Mouse (Mus musculus) left cerebral cortex, adult 2 months (tissue): Measurements from ENCODE around the gene Sh3bp5. TPM values are rescaled to one million over a fixed set of nuclear protein-coding genes. Genes with fewer than 3 reads are reported as not detected.
A peak's percentile ranks its signal among the peaks of the same experiment; 100 is the strongest.

Experiments used
- DNase-seq, 2 experiments: peaks; one replicate each; pipeline ENCODE4 v3.0.0; 2021 to 2022; ENCODE audit warnings: low spot score in 2 of 2, mixed read lengths in 1 of 2; ENCODE audit errors: extremely low spot score in 1 of 2
- H3K27ac ChIP-seq: fragments of 200-600 bp; 2 replicates; pipeline ENCODE4 v1.8.1; 2022
- H3K4me3 ChIP-seq: fragments of 200-600 bp; 2 replicates; pipeline ENCODE4 v1.8.1; 2022
- CTCF ChIP-seq: fragments of 200-600 bp; IDR thresholded peaks from 2 replicates; pipeline ENCODE4 v1.8.1; 2022; ENCODE audit warnings: antibody characterized with exemption, mild to moderate bottlenecking, moderate library complexity
- intact Hi-C: fragments of 180-260 bp; cut with DNase I; formaldehyde crosslinking; loops from one replicate; pipeline ENCODE4 v1.15.1; 2025
- total RNA-seq, 2 experiments: library from RNA; stranded (reverse); gene quantifications; 2 replicates each; pipeline ENCODE4 v1.2.3; 2021

Gene Sh3bp5
- total RNA-seq, 2 experiments from 2014 or later, result 63.5 to 65.4 TPM

- no peak for DNase-seq
- Histone ChIP-seq H3K4me3 (no peak overlapping the region), H3K27ac (peak overlapping the region; percentile 67)
- intact Hi-C loops, result no loop called here
- TF ChIP-seq CTCF, result no peak
Observed at GRCm38 (mm10) chr14:31388086-31388872, 47.6 kb downstream of the Sh3bp5 start.

GRCm38 (mm10) chr14:31387301-31387981, 48.4 kb downstream of the Sh3bp5 start:
- Histone ChIP-seq H3K4me3 (no peak overlapping the region), H3K27ac (peak overlapping the region; percentile 67)
- no peak for DNase-seq
- TF ChIP-seq CTCF, result no peak
- intact Hi-C loops, result loop anchor here (2.0 kb wide), 1 partner anchor 77 kb away; no protein-coding TSS in a partner anchor

- peak; percentile 68 to 71 for DNase-seq
- intact Hi-C loops, result loop anchor here (1.0 to 2.0 kb wide), 3 partner anchors 49 to 87 kb away; no protein-coding TSS in a partner anchor
- Histone ChIP-seq H3K4me3 (no peak overlapping the region), H3K27ac (peak overlapping the region; percentile 83)
- TF ChIP-seq CTCF, result peak; percentile 86
Observed at GRCm38 (mm10) chr14:31385977-31386697, 49.7 kb downstream of the Sh3bp5 start.

- Histone ChIP-seq H3K27ac (peak overlapping the region; percentile 83), H3K4me3 (no peak overlapping the region)
- no peak for DNase-seq
- intact Hi-C loops, result loop anchor here (2.0 kb wide), 1 partner anchor 87 kb away; no protein-coding TSS in a partner anchor
- TF ChIP-seq CTCF, result no peak
Observed at GRCm38 (mm10) chr14:31385406-31385805, 50.5 kb downstream of the Sh3bp5 start.

- no peak for DNase-seq
- H3K27ac ChIP-seq, result peak overlapping the region; percentile 83
- intact Hi-C loops, result loop anchor here (2.0 kb wide), 1 partner anchor 88 kb away; no protein-coding TSS in a partner anchor
- no peak overlapping the region for H3K4me3 ChIP-seq
- TF ChIP-seq CTCF, result no peak; the same call in none of the 2 replicates
Observed at GRCm38 (mm10) chr14:31384366-31385323, 51.2 kb downstream of the Sh3bp5 start.

GRCm38 (mm10) chr14:31383470-31384050, 52.3 kb downstream of the Sh3bp5 start:
- peak overlapping the region; percentile 83 for H3K27ac ChIP-seq
- intact Hi-C loops, result loop anchor here (2.0 kb wide), 1 partner anchor 89 kb away; no protein-coding TSS in a partner anchor
- TF ChIP-seq CTCF, result no peak
- H3K4me3 ChIP-seq, result no peak overlapping the region
- peak; percentile 70 to 74 for DNase-seq

GRCm38 (mm10) chr14:31382276-31382675, 53.6 kb downstream of the Sh3bp5 start:
- intact Hi-C loops, result no loop called here
- no peak overlapping the region for H3K4me3 ChIP-seq
- peak overlapping the region; percentile 83 for H3K27ac ChIP-seq
- no peak for DNase-seq
- TF ChIP-seq CTCF, result no peak

GRCm38 (mm10) chr14:31376331-31376730, 59.5 kb downstream of the Sh3bp5 start:
- Histone ChIP-seq H3K4me3 (no peak overlapping the region), H3K27ac (no peak overlapping the region)
- intact Hi-C loops, result no loop called here
- DNase-seq, result no peak
- no peak for TF ChIP-seq CTCF

- intact Hi-C loops, result no loop called here
- no peak for TF ChIP-seq CTCF
Observed at GRCm38 (mm10) chr14:31374390-31374789, 61.5 kb downstream of the Sh3bp5 start.

GRCm38 (mm10) chr14:31369377-31369776, 66.5 kb downstream of the Sh3bp5 start:
- intact Hi-C loops, result no loop called here
- Histone ChIP-seq H3K27ac (no peak overlapping the region), H3K4me3 (no peak overlapping the region)
- TF ChIP-seq CTCF, result no peak
- no peak for DNase-seq

More at GRCm38 (mm10) chr14:31374390-31374789, 61.5 kb downstream of the Sh3bp5 start:
- no peak for DNase-seq
- Histone ChIP-seq H3K4me3 (no peak overlapping the region), H3K27ac (no peak overlapping the region)
